Mouse (Mus musculus) urinary bladder, adult 2 months (tissue): ENCODE results near the gene Tmem151b. TPM values are rescaled to one million over a fixed set of nuclear protein-coding genes. Genes with fewer than 3 reads are reported as not detected.

Experiments used
- DNase-seq: peaks from one replicate; pipeline ENCODE4 v3.0.0; 2022; ENCODE audit warnings: low spot score
- polyA plus RNA-seq: library from polyadenylated mRNA; depleted of rRNA; stranded (reverse); fragments of >200 nt; gene quantifications from 2 replicates; pipeline ENCODE4 v1.2.3, GENCODE M21; 2012

Tmem151b gene
- polyA plus RNA-seq, 1 experiment = 0.51 TPM

DNA sequence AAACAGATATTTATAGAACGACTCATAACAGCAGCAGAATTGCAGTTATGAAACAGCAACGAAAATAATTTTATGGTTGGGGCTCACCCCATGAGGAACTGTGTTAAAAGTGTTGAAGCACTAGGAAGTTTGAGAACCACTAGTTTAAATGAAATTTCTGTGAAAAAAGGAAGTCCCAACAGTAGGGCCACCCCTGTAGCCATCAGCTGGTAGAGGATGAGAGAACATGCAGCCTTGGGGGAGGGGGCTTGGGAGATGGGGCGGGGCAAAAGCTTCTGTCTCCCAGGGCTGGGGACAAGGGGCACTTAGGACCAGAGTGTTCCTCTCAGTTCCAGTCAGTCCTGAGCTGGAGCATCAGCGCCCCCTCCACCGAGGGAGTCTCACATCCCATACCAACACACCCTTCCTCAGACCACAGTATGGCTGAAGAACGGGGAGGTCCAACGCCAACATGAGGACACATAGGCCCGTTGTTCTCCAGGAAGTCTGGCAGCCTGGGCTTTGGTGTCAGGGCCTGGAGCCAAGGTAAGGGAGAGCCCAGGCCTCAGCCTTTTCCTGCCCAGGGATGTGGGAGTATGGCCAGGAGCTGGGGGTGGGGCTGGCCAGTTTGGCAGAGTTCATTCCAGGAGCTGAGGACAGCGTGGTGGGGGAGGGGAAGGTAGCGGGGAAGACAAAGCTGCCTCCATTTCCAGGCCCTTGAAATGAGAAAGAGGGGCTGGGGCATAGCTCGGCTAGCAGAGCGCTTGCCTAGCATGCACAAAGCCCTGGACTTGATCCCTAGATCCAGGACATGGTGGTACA is 34.8 kb upstream of the Tmem151b start:
- DNase-seq = peak; percentile 56

DNA sequence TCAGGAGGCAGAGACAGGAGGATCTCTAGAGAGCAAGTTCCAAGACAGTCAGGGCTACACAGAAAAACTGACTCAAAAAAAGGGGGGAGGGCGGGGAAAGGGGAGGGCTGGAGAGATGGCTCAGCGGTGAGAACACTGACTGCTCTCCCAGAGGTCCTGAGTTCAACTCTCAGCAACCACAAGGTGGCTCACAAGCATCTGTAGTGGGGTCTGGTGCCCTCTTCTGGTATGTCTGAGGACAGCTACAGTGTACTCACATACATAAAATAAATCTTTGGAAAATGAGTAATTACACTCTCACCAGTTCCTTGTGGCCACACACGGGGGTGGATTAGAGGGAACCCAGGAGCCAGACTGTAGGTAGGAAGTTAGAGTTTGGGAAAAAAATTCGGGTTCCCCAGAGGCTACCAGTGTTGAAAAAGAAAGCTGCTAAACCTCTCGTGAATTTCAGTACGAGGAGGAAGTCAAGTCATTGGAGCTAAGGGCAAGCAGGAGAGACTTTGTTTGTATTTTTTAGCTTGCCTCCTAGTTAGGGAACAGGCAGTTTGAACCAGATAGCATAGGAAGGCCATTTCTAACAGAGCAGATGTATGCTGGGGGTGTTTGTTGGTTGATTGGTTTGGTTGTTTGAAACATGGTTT is 33.4 kb upstream of the Tmem151b start:
- DNase-seq = no peak

DNA sequence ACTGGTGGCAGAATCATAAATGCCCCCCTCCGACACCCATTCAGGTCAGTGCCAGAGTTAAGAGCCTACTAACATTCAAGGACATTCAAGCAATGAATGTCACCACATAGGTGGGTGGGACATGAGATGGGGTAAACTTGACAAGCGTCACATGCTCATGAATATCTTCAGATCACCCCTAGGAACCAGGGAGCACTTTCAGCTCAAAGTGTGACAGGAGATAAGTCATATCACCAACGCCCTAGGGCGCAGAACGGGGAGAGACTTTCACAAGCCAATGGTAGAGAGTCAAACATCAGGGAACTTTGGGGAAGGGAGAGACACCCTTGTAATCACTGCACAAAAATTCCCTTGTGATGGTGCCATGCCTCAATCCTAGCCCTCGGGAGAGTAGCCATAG is 32.7 kb upstream of the Tmem151b start:
- no peak for DNase-seq

DNA sequence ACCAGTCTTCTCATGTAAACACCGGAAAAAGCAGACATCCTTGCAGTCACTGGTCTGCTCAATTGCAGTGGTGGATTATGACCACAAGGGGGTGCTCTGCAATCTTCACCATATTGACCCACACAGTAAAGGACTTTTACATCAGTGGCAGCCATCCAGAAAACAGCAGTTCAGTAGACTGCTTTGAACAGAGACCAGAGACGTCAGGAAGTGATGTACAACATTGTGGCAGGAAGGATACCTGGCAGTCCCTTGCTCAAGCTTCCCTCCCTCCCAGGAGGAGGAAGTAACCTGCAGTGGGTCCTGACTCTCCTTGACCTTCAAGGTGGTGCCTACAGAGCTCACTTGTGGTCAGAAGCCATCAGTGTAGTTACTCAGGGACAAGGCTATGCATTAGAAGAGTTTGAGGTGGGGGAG is 32.1 kb upstream of the Tmem151b start:
- no peak for DNase-seq

DNA sequence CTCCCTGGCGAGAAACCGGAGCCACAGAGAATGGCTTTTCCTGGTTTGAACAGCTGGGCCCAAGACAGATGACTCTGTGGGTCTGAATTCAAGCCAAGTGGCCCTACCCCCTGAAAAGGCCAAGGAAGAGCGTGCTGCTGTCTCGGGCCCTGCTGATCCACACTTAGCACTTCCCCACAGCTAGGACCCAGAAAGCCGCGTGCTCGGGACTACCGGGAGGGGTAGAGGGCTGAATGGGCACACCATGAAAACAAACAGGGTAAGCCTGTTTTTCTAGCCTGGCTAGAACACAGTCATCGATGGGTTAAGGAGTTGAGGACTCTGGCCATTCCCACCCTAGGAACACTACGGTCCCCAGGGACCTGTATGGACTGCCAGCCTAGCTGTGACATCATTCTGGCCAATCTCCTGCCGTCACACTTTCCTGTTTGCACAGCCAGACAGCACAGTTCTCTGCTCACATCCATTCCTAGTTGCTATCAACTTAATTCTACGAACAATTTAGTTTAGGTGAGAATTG is 31.5 kb upstream of the Tmem151b start:
- DNase-seq = no peak

DNA sequence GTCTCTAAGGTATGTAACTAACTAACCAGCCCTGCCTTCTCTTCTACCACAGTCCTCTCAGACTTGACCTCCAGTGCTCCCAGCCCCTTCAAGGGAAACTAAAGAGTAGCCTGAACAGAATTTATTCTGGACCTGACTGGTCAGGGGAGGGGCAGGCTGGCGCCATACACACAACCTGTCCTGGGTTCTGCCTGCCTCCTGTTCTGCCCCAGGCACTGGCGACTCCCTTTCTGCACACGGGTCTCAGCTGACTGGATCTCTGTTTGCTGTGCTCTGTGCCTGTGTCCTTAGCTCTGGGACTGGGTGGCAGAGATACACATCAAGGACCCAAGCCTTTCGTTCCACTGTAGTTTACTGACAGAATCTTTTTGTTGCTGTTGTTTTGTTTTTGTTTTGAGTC is 30.1 kb upstream of the Tmem151b start:
- no peak for DNase-seq

DNA sequence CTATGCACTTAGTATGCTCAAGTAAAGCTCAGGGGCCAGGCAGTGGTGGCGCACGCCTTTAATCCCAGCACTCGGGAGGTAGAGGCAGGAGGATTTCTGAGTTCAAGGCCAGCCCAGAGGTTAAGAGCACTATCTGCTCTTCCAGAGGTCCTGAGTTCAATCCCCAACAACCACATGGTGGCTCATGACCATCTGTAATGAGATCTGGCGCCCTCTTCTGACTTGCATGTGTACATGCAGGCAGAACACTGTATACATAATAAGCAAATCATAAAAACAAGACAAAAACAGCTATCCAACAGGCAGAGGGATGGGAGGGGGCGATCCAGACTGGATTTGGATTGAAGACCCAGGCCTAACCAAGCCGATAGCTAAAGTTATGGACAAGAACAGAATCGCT is 29.4 kb upstream of the Tmem151b start:
- DNase-seq = no peak

DNA sequence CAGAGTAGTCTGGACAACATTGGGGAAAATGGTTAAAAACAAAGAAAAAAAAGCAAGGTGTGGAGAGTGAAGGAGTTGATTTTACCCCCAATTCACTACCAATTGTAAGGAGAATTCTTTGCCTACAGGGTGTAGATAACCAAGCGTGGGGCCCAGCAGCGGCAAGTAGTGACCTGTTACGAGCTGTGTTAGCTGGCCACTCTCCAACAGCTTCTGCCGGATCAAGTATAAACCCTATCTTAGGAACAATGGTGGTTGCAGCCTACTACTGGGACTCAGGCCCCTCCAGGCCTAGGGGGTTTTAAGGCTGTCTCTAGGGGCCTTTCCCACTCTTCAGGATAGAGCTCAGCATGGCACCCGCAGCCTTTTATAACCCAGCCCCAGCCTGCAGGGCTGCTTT is 28.8 kb upstream of the Tmem151b start:
- no peak for DNase-seq

DNA sequence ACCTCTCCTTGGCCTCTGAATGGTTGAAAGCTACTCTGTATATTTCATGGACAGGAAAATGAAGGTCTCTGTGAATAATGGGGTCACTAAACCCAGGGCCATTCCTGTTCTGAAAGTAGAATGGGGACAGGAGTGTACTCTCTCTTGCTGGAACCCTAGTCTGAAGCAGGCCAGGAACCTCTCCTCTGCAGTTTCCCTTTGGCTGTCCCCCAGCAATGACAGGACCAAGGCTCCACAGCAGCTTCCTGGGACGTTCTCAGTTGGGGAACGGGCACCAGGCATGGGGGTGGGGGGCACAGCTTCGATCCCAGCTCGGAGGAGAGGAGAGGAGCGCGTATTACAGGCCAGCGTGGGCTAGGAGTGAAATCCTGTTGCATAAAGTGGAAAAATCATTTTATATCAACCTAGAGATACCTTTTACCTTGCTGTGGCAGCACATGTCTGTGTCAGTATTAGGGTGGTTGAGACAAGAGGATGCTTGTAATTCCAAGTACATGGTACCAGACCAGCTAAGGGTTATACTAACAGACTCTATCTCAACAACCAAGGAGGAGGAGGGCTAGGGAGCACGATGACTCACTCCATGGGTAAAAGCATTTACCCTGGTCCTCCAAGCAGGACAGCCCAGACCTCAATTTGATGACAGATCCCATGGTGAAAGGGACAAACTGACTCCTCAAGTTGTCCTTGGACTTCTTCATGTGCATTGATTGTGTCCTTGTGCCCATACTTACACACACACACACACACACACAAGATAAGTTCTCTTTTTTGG is 25.8 kb upstream of the Tmem151b start:
- no peak for DNase-seq

DNA sequence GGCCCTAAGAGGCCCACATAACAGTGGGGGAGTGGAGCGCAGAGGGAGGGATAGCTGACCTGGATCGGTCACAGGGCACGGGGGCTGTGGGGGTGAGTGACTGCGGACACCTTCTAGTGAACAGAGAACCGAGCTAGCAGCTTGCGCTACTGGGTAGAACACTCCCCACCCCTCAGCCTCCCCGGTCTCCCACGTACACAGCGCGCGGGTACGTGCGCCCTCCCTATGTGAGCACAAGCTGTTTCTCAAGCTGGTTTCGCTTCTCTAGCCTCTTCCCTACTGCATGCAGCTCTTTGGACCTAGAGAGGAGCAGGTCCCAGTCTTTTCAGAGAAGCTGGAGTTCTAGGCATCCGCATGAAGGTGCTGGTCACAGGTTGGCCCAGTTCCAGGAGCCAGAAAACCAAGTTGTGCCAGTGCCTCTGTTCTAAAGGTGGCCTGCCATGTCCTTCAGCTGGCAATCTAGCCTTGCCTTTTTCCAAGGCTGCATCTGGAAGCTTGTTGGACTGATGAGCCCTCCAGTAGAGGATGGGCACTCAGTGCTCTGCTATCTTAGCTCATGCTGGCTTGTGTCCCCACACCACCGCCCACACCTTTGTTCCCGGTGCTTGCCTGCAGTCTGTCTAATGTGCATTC is 24.8 kb upstream of the Tmem151b start:
- DNase-seq = peak; percentile 64

DNA sequence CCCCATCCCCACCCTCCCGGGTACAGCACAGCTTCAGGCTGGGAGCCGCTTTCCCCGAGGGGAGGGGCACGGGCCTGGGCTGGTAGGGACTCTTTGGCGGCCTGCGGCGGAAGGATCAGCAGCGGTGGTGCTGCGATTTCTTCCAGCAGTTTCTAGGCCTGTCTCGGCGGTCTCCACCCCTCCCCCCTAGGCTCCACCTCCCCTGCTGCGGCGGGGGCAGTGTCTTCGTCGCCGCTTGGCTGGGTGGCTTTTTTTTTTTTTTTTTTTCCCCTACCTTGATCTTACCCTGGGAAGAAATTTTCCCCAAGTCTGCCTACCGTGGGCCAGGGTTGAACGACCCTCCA is 24.3 kb upstream of the Tmem151b start:
- DNase-seq = peak; percentile 99

DNA sequence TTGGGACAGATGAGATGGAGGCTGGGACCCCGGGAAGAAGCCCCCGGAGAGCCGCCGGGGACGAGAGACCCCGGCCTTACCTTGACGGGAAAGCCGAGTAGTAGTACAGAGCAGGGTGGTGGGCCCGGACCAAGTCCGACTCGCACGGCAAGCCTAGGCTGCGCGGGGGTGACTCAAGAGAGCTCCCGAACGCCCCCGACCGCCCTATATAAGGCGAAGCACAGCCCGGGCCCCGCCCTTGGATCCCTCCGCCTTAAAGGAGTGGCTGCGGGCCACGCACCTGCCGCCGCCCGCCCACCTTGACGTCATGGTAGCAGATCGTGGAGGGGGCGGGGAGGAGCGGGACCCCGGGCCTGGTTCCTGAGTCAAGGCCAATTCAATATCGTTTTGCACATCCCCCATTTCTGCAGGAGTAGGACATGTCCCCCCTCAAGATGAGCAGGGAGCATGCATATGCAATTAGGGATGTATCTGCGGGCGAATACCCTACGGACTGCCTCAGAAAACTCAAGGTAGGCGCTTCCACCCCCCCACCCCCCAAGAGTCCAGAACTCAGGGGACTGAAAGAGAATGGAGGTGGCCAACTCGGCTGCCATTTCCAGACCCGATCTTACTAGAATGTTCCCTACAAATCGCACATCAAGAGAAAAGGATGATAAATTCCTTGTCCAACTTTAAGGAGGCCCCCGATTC is 23.8 kb upstream of the Tmem151b start, which contains the start of gene Hsp90ab1:
Gene Hsp90ab1, minus strand, starts transcription at position 185 of the 693 bp plus-strand sequence.
- DNase-seq = peak; percentile 100

DNA sequence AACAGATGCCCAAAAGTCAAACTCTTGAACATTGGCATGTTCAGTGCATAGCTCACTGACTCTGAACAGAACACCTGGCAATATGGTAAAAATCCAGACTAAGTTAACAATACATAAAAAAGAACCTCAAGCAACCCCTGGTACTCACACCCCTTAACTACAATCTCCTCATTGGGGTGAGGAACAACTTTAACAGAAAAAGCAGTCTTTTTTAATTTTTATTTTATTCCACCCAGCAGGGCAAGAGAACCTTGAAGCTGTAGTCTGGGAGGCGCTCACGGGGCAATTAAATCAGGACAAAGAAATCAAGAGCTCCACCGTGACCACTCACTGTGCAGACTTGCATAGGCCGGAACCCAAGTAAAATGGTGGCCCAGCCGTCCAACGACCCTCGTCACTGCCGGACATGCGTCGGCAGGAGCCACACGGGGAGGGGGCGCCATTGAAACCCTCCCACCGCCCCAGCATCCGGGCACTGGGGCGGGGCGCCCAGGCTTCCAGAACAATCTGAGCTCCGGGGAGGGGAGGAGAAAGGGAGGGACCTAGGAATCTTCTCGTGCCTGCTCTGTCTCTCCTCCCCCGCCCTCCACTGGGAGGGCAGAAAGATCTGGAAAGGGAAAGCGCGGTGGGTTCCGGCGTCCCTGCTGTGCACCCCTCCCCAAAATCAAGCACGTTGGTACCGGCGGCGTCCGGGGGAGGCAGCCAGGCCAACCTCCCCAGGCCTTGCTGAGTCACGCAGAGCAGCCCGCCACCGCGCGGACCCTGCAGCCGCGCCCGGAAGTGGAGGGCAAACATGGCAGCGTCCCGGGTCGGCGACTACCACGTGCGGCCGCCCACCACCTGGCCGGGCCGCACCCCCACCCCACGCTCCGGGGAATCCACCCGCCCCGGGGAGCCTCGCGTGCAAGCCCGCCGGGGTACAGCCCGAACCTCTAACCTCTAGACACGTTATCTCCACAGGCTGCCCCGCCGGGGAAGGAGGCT is 22.9 kb upstream of the Tmem151b start:
- no peak for DNase-seq

DNA sequence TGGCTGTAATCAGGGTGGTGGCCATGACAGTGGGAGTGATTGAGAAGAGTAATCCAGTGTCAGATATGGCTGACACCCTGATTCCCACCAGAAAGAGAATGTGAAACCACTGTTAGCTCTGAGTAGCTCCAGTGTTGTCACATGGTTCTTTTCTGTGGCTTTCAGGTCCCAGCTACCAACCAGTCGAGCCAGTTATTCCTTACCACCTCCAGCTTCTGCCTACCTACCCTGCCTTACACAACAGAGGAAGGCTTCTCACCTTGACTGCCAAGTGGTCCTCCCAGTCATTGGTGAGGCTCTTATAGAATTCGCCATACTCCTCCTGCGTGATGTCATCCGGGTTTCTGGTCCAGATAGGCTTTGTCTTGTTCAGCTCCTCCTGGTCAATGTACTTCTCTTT is 20.5 kb upstream of the Tmem151b start:
- no peak for DNase-seq

DNA sequence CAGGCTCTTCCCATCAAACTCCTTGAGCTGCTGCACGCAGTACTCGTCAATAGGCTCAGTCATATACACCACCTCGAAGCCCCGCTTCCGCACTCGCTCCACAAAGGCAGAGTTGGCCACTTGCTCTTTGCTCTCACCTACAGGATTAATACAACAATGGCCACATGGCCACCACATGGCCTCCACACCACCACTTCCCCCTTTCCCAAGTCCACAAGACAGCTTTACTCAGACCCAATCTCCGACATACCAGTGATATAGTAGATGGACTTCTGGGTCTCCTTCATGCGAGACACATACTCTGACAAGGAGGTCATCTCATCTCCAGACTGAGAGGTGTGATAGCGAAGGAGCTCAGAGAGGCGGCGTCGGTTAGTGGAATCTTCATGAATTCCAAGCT is 19.5 kb upstream of the Tmem151b start:
- no peak for DNase-seq

DNA sequence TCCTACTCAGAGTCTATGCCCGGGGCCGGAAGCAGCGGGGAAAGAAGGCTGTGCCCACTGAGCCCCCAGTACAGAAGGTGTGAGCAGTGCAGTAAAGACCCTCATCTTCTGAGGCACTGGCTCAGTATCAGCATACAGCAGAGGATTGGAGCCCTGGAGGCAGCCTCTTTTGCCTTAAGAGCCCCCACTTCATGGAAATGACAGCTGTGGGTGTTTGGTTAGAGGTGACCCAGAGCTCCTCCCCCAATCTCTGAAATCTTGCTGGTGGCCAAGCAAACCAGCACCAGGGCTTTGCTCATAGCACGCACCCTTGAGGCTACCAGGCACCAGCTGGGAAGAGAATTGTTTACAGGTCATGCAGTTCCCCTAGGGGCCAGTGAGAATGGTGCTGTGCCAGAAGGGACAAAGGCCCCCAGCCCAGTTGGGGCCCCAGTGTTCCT is 17.7 kb upstream of the Tmem151b start:
- DNase-seq = no peak

DNA sequence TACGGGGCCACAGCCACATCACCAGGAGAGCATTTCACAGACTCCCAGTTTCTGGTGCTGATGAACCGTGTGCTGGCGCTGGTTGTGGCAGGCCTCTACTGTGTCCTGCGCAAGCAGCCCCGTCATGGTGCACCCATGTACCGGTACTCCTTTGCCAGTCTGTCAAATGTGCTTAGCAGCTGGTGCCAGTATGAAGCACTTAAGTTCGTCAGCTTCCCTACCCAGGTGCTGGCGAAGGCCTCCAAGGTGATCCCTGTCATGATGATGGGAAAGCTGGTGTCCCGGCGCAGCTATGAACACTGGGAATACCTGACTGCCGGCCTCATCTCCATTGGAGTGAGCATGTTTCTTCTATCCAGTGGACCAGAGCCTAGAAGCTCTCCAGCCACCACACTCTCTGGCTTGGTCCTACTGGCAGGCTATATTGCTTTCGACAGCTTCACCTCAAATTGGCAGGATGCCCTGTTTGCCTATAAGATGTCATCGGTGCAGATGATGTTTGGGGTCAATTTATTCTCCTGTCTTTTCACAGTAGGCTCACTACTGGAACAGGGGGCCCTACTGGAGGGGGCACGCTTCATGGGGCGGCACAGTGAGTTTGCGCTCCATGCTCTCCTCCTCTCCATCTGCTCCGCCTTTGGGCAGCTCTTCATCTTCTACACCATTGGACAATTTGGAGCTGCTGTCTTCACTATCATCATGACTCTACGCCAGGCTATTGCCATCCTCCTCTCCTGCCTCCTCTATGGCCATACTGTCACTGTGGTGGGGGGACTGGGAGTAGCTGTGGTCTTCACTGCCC is 17.1 kb upstream of the Tmem151b start:
- DNase-seq = no peak

DNA sequence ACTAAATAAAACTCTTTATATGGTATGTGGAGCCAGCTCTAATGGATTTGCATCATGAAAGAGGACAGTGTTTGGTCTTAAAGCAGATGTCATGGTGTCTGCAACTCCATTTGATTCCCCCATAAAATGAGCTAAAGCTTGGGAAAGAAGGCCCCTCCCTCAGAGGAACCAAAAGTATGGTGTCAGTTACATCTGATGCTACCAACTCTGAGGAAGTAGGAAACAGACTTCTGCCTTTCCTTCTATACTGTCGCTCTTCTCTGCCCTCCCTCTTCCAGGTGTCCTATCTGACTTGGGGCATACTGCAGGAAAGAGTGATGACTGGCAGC is 16.5 kb upstream of the Tmem151b start:
- no peak for DNase-seq

DNA sequence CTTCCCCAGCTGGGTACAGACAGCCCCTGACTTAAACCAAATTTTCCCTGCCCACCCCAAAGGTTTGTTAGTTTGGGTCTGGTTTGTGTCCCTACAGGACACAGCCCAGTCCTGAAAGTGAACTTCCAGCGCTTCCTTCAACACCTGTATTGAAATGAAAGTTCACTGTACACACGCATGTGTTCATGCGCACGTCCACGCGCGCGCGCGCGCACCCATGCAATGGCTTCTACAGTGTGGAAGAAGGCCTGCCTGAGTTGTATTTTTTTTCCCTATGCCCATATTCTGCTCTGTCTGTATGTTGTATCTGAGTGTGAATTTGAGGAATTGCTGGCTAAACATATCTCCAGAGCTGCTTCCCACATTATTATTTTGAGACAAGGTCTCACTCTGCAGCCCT is 15.6 kb upstream of the Tmem151b start:
- DNase-seq = no peak
